Mouse (Mus musculus): Measurements from ENCODE around the gene Os9. TPM values are rescaled to one million over a fixed set of nuclear protein-coding genes. Genes with fewer than 3 reads are reported as not detected.

The Os9 gene
- polyA plus RNA-seq, 1 experiment: 114 TPM

GRCm38 (mm10) chr10:127092742-127093141 lies 28.2 kb downstream of the Os9 start:
- DNase-seq: no peak
- WGBS: 61% methylated on average over 4 of the region's 4 CpGs
- TF ChIP-seq POLR2A (IDR thresholded peaks at IDR 0.05; ENCODE audit: low read depth, low read length) (no peak), CTCF (conservative IDR thresholded peaks at IDR 0.05; ENCODE audit: insufficient read depth, insufficient read length, low read depth, low read length) (no peak)
- no peak overlapping the region for H3K27ac ChIP-seq (ENCODE audit: insufficient read depth, low read depth, low read length)
- H3K4me3 ChIP-seq (ENCODE audit: insufficient read depth, low read depth, low read length): no peak overlapping the region
- no peaks in the 10 kb centered on the region for H3K36me3 ChIP-seq (ENCODE audit: control insufficient read depth, insufficient read depth, low read length)
- H3K27me3 ChIP-seq (replicated peaks; ENCODE audit: control insufficient read depth, insufficient read depth, low read length): no peaks in the 10 kb centered on the region
- H3K4me1 ChIP-seq (ENCODE audit: control insufficient read depth, insufficient read depth, low read length): no peaks in the 10 kb centered on the region; the same call in 1 of the 2 replicates

- no peaks in the 10 kb centered on the region; the same call in 1 of the 2 replicates for H3K4me1 ChIP-seq (ENCODE audit: control insufficient read depth, insufficient read depth, low read length)
- no peaks in the 10 kb centered on the region for H3K36me3 ChIP-seq (ENCODE audit: control insufficient read depth, insufficient read depth, low read length)
- no peaks in the 10 kb centered on the region for H3K27me3 ChIP-seq (replicated peaks; ENCODE audit: control insufficient read depth, insufficient read depth, low read length)
- no peak overlapping the region for H3K4me3 ChIP-seq (ENCODE audit: insufficient read depth, low read depth, low read length)
- 16% methylated on average over 51 of the region's 51 CpGs for WGBS
- no peak overlapping the region for H3K27ac ChIP-seq (ENCODE audit: insufficient read depth, low read depth, low read length)
- peak; percentile 57 for DNase-seq
- TF ChIP-seq POLR2A (IDR thresholded peaks at IDR 0.05; ENCODE audit: low read depth, low read length): no peak
- TF ChIP-seq CTCF (conservative IDR thresholded peaks at IDR 0.05; ENCODE audit: insufficient read depth, insufficient read length, low read depth, low read length): 0 out of 2 replicates have a peak, but pooled peaks have one; percentile 1
Observed at GRCm38 (mm10) chr10:127091507-127092396, 29.2 kb downstream of the Os9 start.

GRCm38 (mm10) chr10:127090560-127091411 lies 30.1 kb downstream of the Os9 start:
- Histone ChIP-seq H3K27ac (ENCODE audit: insufficient read depth, low read depth, low read length) (no peak overlapping the region), H3K36me3 (ENCODE audit: control insufficient read depth, insufficient read depth, low read length) (no peaks in the 10 kb centered on the region), H3K27me3 (replicated peaks; ENCODE audit: control insufficient read depth, insufficient read depth, low read length) (no peaks in the 10 kb centered on the region), H3K4me1 (ENCODE audit: control insufficient read depth, insufficient read depth, low read length) (no peaks in the 10 kb centered on the region; the same call in 1 of the 2 replicates), H3K4me3 (ENCODE audit: insufficient read depth, low read depth, low read length) (no peak overlapping the region)
- peak; percentile 86 for DNase-seq
- TF ChIP-seq CTCF (conservative IDR thresholded peaks at IDR 0.05; ENCODE audit: insufficient read depth, insufficient read length, low read depth, low read length) (no peak), POLR2A (IDR thresholded peaks at IDR 0.05; ENCODE audit: low read depth, low read length) (no peak)
- 7% methylated on average over 57 of the region's 57 CpGs for WGBS

GRCm38 (mm10) chr10:127085633-127086032 lies 35.3 kb downstream of the Os9 start:
- H3K36me3 ChIP-seq (ENCODE audit: control insufficient read depth, insufficient read depth, low read length): no peaks in the 10 kb centered on the region
- WGBS: 56% methylated on average over 6 of the region's 6 CpGs
- H3K27ac ChIP-seq (ENCODE audit: insufficient read depth, low read depth, low read length): no peak overlapping the region
- TF ChIP-seq CTCF (conservative IDR thresholded peaks at IDR 0.05; ENCODE audit: insufficient read depth, insufficient read length, low read depth, low read length) (no peak), POLR2A (IDR thresholded peaks at IDR 0.05; ENCODE audit: low read depth, low read length) (no peak)
- H3K27me3 ChIP-seq (replicated peaks; ENCODE audit: control insufficient read depth, insufficient read depth, low read length): 0 out of 2 replicates have a peak, but pooled peaks cover 1% of the 10 kb centered on the region
- H3K4me3 ChIP-seq (ENCODE audit: insufficient read depth, low read depth, low read length): no peak overlapping the region
- no peak for DNase-seq
- no peaks in the 10 kb centered on the region for H3K4me1 ChIP-seq (ENCODE audit: control insufficient read depth, insufficient read depth, low read length)

GRCm38 (mm10) chr10:127085052-127085451 lies 35.9 kb downstream of the Os9 start:
- H3K27me3 ChIP-seq (replicated peaks; ENCODE audit: control insufficient read depth, insufficient read depth, low read length): peaks cover 1% of the 10 kb centered on the region; the same call in 1 of the 2 replicates
- no peak for TF ChIP-seq POLR2A (IDR thresholded peaks at IDR 0.05; ENCODE audit: low read depth, low read length)
- TF ChIP-seq CTCF (conservative IDR thresholded peaks at IDR 0.05; ENCODE audit: insufficient read depth, insufficient read length, low read depth, low read length): no peak
- no peaks in the 10 kb centered on the region for H3K4me1 ChIP-seq (ENCODE audit: control insufficient read depth, insufficient read depth, low read length)
- no peak overlapping the region for H3K4me3 ChIP-seq (ENCODE audit: insufficient read depth, low read depth, low read length)
- no peaks in the 10 kb centered on the region for H3K36me3 ChIP-seq (ENCODE audit: control insufficient read depth, insufficient read depth, low read length)
- no peak for DNase-seq
- no peak overlapping the region for H3K27ac ChIP-seq (ENCODE audit: insufficient read depth, low read depth, low read length)
- 77% methylated on average over 9 of the region's 9 CpGs for WGBS

GRCm38 (mm10) chr10:127083915-127084306 lies 37.0 kb downstream of the Os9 start:
- Histone ChIP-seq H3K4me3 (ENCODE audit: insufficient read depth, low read depth, low read length) (no peak overlapping the region), H3K27ac (ENCODE audit: insufficient read depth, low read depth, low read length) (no peak overlapping the region), H3K27me3 (replicated peaks; ENCODE audit: control insufficient read depth, insufficient read depth, low read length) (peaks cover 5% of the 10 kb centered on the region), H3K4me1 (ENCODE audit: control insufficient read depth, insufficient read depth, low read length) (no peaks in the 10 kb centered on the region), H3K36me3 (ENCODE audit: control insufficient read depth, insufficient read depth, low read length) (no peaks in the 10 kb centered on the region)
- WGBS: 40% methylated on average over 5 of the region's 5 CpGs
- DNase-seq: no peak
- TF ChIP-seq CTCF (conservative IDR thresholded peaks at IDR 0.05; ENCODE audit: insufficient read depth, insufficient read length, low read depth, low read length) (no peak), POLR2A (IDR thresholded peaks at IDR 0.05; ENCODE audit: low read depth, low read length) (no peak)
